Mouse (Mus musculus) kidney, adult 9 months (tissue): ENCODE results near the gene Cd247.

Experiments
- DNase-seq: peaks from one replicate; pipeline ENCODE4 v3.0.0; 2022

Cd247 gene

GRCm38 (mm10) chr1:165828173-165828572 is 39.7 kb downstream of the Cd247 start:
- no peak for DNase-seq

- DNase-seq = no peak
These were observed 40.1 kb downstream of the Cd247 start for GRCm38 (mm10) chr1:165828615-165829014.

GRCm38 (mm10) chr1:165829890-165830289 is 41.4 kb downstream of the Cd247 start:
- no peak for DNase-seq

- DNase-seq = no peak
These were observed 44.8 kb downstream of the Cd247 start for GRCm38 (mm10) chr1:165833244-165833643.

- no peak for DNase-seq
These were observed 45.6 kb downstream of the Cd247 start for GRCm38 (mm10) chr1:165833910-165834632.

- DNase-seq = no peak
These were observed 46.1 kb downstream of the Cd247 start for GRCm38 (mm10) chr1:165834633-165834975.

- DNase-seq = no peak
These were observed 48.0 kb downstream of the Cd247 start for GRCm38 (mm10) chr1:165836461-165836860.

- no peak for DNase-seq
These were observed 49.1 kb downstream of the Cd247 start for GRCm38 (mm10) chr1:165837546-165837945.

GRCm38 (mm10) chr1:165839201-165839600 is 50.7 kb downstream of the Cd247 start:
- DNase-seq = no peak

- no peak for DNase-seq
These were observed 52.2 kb downstream of the Cd247 start for GRCm38 (mm10) chr1:165840548-165841230.

GRCm38 (mm10) chr1:165842170-165842569 is 53.7 kb downstream of the Cd247 start:
- DNase-seq = no peak

- DNase-seq = no peak
These were observed 55.1 kb downstream of the Cd247 start for GRCm38 (mm10) chr1:165843586-165843985.

GRCm38 (mm10) chr1:165844466-165844951 is 56.0 kb downstream of the Cd247 start:
- DNase-seq = no peak

GRCm38 (mm10) chr1:165844956-165845355 is 56.5 kb downstream of the Cd247 start:
- no peak for DNase-seq

- no peak for DNase-seq
These were observed 56.9 kb downstream of the Cd247 start for GRCm38 (mm10) chr1:165845366-165845765.

- no peak for DNase-seq
These were observed 59.9 kb downstream of the Cd247 start for GRCm38 (mm10) chr1:165848417-165848816.

GRCm38 (mm10) chr1:165848881-165849280 is 60.4 kb downstream of the Cd247 start:
- DNase-seq = no peak

- no peak for DNase-seq
These were observed 61.3 kb downstream of the Cd247 start for GRCm38 (mm10) chr1:165849458-165850445.

- no peak for DNase-seq
These were observed 63.6 kb downstream of the Cd247 start for GRCm38 (mm10) chr1:165852131-165852530.

- DNase-seq = no peak
These were observed 64.7 kb downstream of the Cd247 start for GRCm38 (mm10) chr1:165853131-165853721.

GRCm38 (mm10) chr1:165853729-165854420 is 65.4 kb downstream of the Cd247 start:
- peak; percentile 57 for DNase-seq
